Mouse (Mus musculus) lung, adult 2 months (tissue): ENCODE measurements around the gene Gm28051.

ENCODE experiments used
- CTCF ChIP-seq: fragments of 200-500 bp; IDR thresholded peaks from 2 replicates; pipeline ENCODE4 v1.5.1; 2011; ENCODE audit warnings: mild to moderate bottlenecking, low read length, control low read depth; ENCODE audit not compliant: insufficient read depth
- POLR2A ChIP-seq: fragments of 200-500 bp; IDR thresholded peaks from 2 replicates; pipeline ENCODE4 v1.6.1; 2011; ENCODE audit warnings: low read depth, mild to moderate bottlenecking, control low read depth, low read length, borderline replicate concordance; ENCODE audit errors: extremely low read depth

DNA sequence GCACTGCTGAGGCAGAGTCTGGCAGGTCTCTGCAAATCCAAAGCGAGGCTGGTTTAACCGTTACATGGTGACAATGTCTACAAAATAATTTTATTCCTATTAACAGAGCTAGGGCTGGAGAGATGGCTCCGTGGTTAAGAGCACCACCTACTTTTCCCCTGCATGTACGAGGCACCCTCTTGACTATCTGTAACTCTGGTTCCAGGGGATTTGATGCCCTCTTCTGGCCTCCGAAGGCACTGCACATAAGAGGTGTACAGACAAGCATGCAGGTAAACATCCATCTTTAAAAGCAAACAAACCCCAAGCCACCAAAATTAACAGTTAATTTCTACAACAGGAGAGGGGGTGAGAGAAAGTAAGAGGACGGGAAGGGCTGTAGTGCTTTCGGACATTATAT, 1.3 kb downstream of the Gm28051 start:
- TF ChIP-seq CTCF, result 0 out of 2 replicates have a peak, but pooled peaks have one; percentile 19
- no peak for TF ChIP-seq POLR2A
